Mouse (Mus musculus): ENCODE results near the gene Nkain1. TPM values are rescaled to one million over a fixed set of nuclear protein-coding genes. Genes with fewer than 3 reads are reported as not detected.

Gene Nkain1
- polyA plus RNA-seq, 1 experiment, result 42.0 TPM

- no peak for TF ChIP-seq CTCF (IDR thresholded peaks at IDR 0.05; ENCODE audit: extremely low read depth, insufficient read depth, low read length)
- TF ChIP-seq POLR2A (IDR thresholded peaks at IDR 0.05; ENCODE audit: extremely low read depth, insufficient read depth, low read length), result no peak
- Histone ChIP-seq H3K4me1 (ENCODE audit: control insufficient read depth, insufficient read depth, low read length) (0 out of 2 replicates have a peak, but pooled peaks cover 2% of the 10 kb centered on the region), H3K27ac (ENCODE audit: insufficient read depth, low read length) (peak overlapping the region; percentile 32; the same call in 1 of the 2 replicates), H3K4me3 (ENCODE audit: insufficient read depth, low read length) (0 out of 2 replicates have a peak overlapping the region, but pooled peaks have one; percentile 9)
These were observed 2.8 kb downstream of the Nkain1 start for GRCm38 (mm10) chr4:130570941-130571720.

DNA sequence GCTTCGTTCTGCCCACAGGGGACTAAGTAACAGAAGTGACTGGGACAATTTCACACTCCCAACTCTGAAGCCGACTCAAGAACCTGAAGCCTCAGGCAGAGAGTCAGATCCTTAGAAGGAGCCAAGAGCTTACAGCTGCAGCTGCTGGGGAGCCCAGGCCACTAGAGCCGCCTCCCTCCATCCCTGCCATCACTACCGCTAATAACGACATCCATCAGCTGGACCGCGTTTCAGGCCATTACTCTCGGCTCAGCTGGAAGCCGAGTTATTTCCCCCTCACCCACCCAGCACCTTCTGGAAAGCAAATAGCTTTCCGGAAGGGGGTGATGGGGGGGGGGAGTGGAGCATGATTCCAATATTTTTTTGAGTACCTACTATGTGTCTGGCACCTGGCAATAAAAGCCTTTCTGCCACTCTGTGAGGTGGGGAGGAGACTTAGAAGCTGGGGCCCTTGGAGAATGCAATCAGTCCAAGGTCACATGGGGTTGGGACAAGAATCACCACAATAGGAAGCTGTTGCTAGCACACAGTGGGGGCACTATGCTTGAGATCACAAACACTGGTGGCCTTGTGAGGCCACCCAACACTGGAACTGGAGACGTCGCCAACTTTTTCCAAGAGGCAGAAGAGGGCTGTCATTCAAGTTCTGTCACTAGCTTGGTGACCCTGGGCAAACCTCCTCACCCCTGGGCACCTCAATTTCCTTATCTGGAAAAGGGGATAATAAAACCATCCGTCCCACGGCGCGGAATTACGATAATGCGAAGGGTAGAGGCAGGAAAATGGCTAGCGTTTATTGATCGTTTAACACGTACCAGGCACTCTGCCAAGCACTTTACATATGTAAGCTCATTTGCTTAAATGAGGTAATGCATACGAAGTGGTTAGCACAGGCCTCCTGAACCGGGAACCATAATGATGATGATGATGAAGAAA lies 5.7 kb downstream of the Nkain1 start:
- Histone ChIP-seq H3K4me3 (ENCODE audit: insufficient read depth, low read length) (no peak overlapping the region), H3K4me1 (ENCODE audit: control insufficient read depth, insufficient read depth, low read length) (0 out of 2 replicates have a peak, but pooled peaks cover 2% of the 10 kb centered on the region), H3K27ac (ENCODE audit: insufficient read depth, low read length) (peak overlapping the region; percentile 73)
- TF ChIP-seq CTCF (IDR thresholded peaks at IDR 0.05; ENCODE audit: extremely low read depth, insufficient read depth, low read length), result no peak
- no peak for TF ChIP-seq POLR2A (IDR thresholded peaks at IDR 0.05; ENCODE audit: extremely low read depth, insufficient read depth, low read length)

DNA sequence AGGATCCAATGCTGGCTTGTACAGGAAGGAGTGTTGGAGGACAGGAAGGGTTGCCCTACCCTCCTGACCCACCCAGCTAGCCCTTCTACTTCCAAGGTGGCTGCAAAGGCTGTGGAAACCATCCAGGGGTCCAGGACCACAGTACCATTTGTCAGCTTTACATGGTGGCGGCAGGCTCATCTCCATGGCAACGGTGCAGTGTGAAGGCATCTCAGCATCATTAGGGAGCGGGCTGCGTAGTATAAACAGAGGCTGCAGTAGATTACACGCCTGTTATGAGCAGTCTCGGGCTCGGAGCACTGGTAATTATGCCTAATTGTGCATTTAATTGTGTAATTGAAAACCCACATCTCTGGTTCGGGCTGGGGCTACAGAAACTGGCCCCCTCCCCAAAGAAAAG lies 10.2 kb downstream of the Nkain1 start:
- TF ChIP-seq POLR2A (IDR thresholded peaks at IDR 0.05; ENCODE audit: extremely low read depth, insufficient read depth, low read length) (no peak), CTCF (IDR thresholded peaks at IDR 0.05; ENCODE audit: extremely low read depth, insufficient read depth, low read length) (no peak)
- Histone ChIP-seq H3K27ac (ENCODE audit: insufficient read depth, low read length) (no peak overlapping the region), H3K4me3 (ENCODE audit: insufficient read depth, low read length) (no peak overlapping the region), H3K4me1 (ENCODE audit: control insufficient read depth, insufficient read depth, low read length) (no peaks in the 10 kb centered on the region)

- no peak overlapping the region for H3K4me3 ChIP-seq (ENCODE audit: insufficient read depth, low read length)
- no peak overlapping the region for H3K27ac ChIP-seq (ENCODE audit: insufficient read depth, low read length)
- no peaks in the 10 kb centered on the region for H3K4me1 ChIP-seq (ENCODE audit: control insufficient read depth, insufficient read depth, low read length)
- TF ChIP-seq CTCF (IDR thresholded peaks at IDR 0.05; ENCODE audit: extremely low read depth, insufficient read depth, low read length), result no peak
- TF ChIP-seq POLR2A (IDR thresholded peaks at IDR 0.05; ENCODE audit: extremely low read depth, insufficient read depth, low read length), result no peak
These were observed 10.7 kb downstream of the Nkain1 start for GRCm38 (mm10) chr4:130563260-130563756.

- Histone ChIP-seq H3K27ac (ENCODE audit: insufficient read depth, low read length) (no peak overlapping the region), H3K4me1 (ENCODE audit: control insufficient read depth, insufficient read depth, low read length) (no peaks in the 10 kb centered on the region), H3K4me3 (ENCODE audit: insufficient read depth, low read length) (no peak overlapping the region)
- TF ChIP-seq POLR2A (IDR thresholded peaks at IDR 0.05; ENCODE audit: extremely low read depth, insufficient read depth, low read length) (no peak), CTCF (IDR thresholded peaks at IDR 0.05; ENCODE audit: extremely low read depth, insufficient read depth, low read length) (no peak)
These were observed 13.2 kb downstream of the Nkain1 start for GRCm38 (mm10) chr4:130560576-130561310.

DNA sequence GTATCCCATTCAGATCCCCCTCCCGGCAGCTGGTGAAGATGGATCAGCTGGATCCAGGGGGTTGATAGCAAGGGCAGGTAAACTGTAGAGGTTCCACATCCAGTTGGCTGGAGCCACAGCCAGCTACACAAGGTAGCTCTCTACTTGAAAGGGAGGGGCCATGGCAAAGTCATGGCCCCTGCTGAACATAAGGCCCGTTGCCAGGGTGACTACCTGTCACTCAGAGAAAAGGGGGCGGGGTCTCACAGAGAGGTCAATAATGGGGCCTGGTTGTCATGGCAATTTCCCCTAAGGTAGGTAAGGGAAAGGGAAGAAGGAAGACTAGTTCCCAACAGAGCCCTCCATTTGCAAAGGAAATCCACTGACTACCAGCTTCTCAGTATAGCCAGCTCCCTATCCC lies 14.8 kb downstream of the Nkain1 start:
- no peak overlapping the region for H3K27ac ChIP-seq (ENCODE audit: insufficient read depth, low read length)
- no peak overlapping the region for H3K4me3 ChIP-seq (ENCODE audit: insufficient read depth, low read length)

DNA sequence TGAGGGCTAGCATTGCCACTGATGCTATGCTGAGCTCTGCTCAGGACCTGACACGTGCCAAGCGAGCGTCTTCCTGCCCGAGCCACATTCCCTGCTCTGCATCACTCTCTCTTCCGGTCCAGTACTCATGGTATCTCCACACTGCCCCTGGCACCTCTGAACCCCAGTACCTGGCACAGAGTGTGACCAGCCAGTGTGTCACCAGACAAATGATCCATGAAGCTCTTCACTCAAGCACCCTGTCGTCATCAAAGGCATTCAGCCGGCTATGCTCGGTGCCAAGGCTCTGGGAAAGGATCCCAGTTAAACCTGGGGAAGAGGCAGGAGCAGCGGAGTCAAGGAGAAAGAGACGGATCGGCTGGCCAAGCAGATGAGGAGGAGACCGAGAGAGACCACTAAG lies 16.1 kb downstream of the Nkain1 start:
- TF ChIP-seq POLR2A (IDR thresholded peaks at IDR 0.05; ENCODE audit: extremely low read depth, insufficient read depth, low read length) (no peak), CTCF (IDR thresholded peaks at IDR 0.05; ENCODE audit: extremely low read depth, insufficient read depth, low read length) (no peak)
- Histone ChIP-seq H3K27ac (ENCODE audit: insufficient read depth, low read length) (peak overlapping the region; percentile 78), H3K4me1 (ENCODE audit: control insufficient read depth, insufficient read depth, low read length) (no peaks in the 10 kb centered on the region), H3K4me3 (ENCODE audit: insufficient read depth, low read length) (no peak overlapping the region)

More for the DNA sequence above, 14.8 kb downstream of the Nkain1 start:
- H3K4me1 ChIP-seq (ENCODE audit: control insufficient read depth, insufficient read depth, low read length), result no peaks in the 10 kb centered on the region
- TF ChIP-seq POLR2A (IDR thresholded peaks at IDR 0.05; ENCODE audit: extremely low read depth, insufficient read depth, low read length) (no peak), CTCF (IDR thresholded peaks at IDR 0.05; ENCODE audit: extremely low read depth, insufficient read depth, low read length) (no peak)

DNA sequence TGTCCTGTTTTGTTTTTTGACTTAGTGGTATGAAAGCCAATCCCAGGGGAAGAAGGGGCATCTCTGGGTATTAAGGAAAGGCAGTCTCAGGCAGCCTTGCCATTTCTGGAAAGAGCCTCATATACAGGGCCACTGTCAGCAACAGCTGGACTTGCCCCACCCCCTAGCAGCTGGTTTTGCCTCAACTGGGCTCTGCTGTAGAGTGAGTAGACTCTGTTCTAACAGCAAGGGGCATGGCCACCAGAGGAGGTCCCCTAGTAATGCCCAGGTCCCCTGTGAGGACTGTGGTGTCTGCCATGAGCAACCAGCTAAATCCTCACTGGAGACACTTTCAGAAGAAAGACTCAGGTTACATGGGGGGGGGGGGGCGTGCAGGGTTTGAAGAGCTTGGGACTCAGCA lies 17.0 kb downstream of the Nkain1 start:
- Histone ChIP-seq H3K4me1 (ENCODE audit: control insufficient read depth, insufficient read depth, low read length) (no peaks in the 10 kb centered on the region), H3K27ac (ENCODE audit: insufficient read depth, low read length) (peak overlapping the region; percentile 62; the same call in 1 of the 2 replicates), H3K4me3 (ENCODE audit: insufficient read depth, low read length) (no peak overlapping the region)
- TF ChIP-seq POLR2A (IDR thresholded peaks at IDR 0.05; ENCODE audit: extremely low read depth, insufficient read depth, low read length), result no peak
- no peak for TF ChIP-seq CTCF (IDR thresholded peaks at IDR 0.05; ENCODE audit: extremely low read depth, insufficient read depth, low read length)

- Histone ChIP-seq H3K27ac (ENCODE audit: insufficient read depth, low read length) (peak overlapping the region; percentile 55; the same call in 1 of the 2 replicates), H3K4me1 (ENCODE audit: control insufficient read depth, insufficient read depth, low read length) (no peaks in the 10 kb centered on the region), H3K4me3 (ENCODE audit: insufficient read depth, low read length) (no peak overlapping the region)
- TF ChIP-seq POLR2A (IDR thresholded peaks at IDR 0.05; ENCODE audit: extremely low read depth, insufficient read depth, low read length), result no peak
- TF ChIP-seq CTCF (IDR thresholded peaks at IDR 0.05; ENCODE audit: extremely low read depth, insufficient read depth, low read length), result no peak
These were observed 17.7 kb downstream of the Nkain1 start for GRCm38 (mm10) chr4:130556224-130556623.
